Mouse (Mus musculus) liver, embryonic 15.5 days (tissue): Measurements from ENCODE around the gene Cdk19. TPM values are rescaled to one million over a fixed set of nuclear protein-coding genes. Genes with fewer than 3 reads are reported as not detected.
"Not testable (repeated sequence)": the region's sequence is repeated elsewhere in the genome, so short reads cannot be mapped to it uniquely, and the experiment has no call there.

Source experiments
- ATAC-seq: fragments of 200-750 bp; cut with Nextera tagmentation; 2 replicates; pipeline ENCODE4 v1.8.0; 2017; ENCODE audit warnings: moderate number of reproducible peaks, mild to moderate bottlenecking, moderate library complexity; ENCODE audit not compliant: insufficient read depth
- H3K27ac ChIP-seq: fragments of 300-500 bp; sonication (generic); replicated peaks from 2 replicates; pipeline ENCODE4 v1.5.1; 2015; ENCODE audit warnings: mild to moderate bottlenecking, inconsistent platforms
- H3K27me3 ChIP-seq: fragments of 300-500 bp; sonication (generic); 2 replicates; pipeline ENCODE4 v1.6.1; 2015; ENCODE audit warnings: mild to moderate bottlenecking, inconsistent platforms
- H3K36me3 ChIP-seq: fragments of 300-500 bp; sonication (generic); replicated peaks from 2 replicates; pipeline ENCODE4 v1.6.1; 2015; ENCODE audit warnings: moderate library complexity, mild to moderate bottlenecking, inconsistent platforms
- H3K4me1 ChIP-seq: fragments of 300-500 bp; sonication (generic); replicated peaks from 2 replicates; pipeline ENCODE4 v1.6.1; 2015; ENCODE audit warnings: inconsistent platforms
- H3K4me2 ChIP-seq: fragments of 300-500 bp; sonication (generic); 2 replicates; pipeline ENCODE4 v1.6.1; 2015; ENCODE audit warnings: moderate library complexity, mild to moderate bottlenecking, inconsistent platforms
- H3K4me3 ChIP-seq: fragments of 300-500 bp; sonication (generic); replicated peaks from 2 replicates; pipeline ENCODE4 v1.5.1; 2015; ENCODE audit warnings: mild to moderate bottlenecking, inconsistent platforms
- H3K9ac ChIP-seq: fragments of 300-500 bp; sonication (generic); 2 replicates; pipeline ENCODE4 v1.6.1; 2015; ENCODE audit warnings: moderate library complexity, mild to moderate bottlenecking, inconsistent platforms
- H3K9me3 ChIP-seq: fragments of 300-500 bp; sonication (generic); replicated peaks from 2 replicates; pipeline ENCODE4 v1.6.1; 2016; ENCODE audit warnings: inconsistent platforms
- WGBS: fragments of 180-500 bp; shearing (Covaris S2); methylation state at CpG from one replicate; pipeline ENCODE4 v1.1.7; 2015; ENCODE audit warnings: mixed read lengths; ENCODE audit not compliant: insufficient replicate concordance; 5-methylcytosine and 5-hydroxymethylcytosine counted together
- polyA plus RNA-seq: library from polyadenylated mRNA; unstranded; fragments of >200 nt; fragmentation: Nextera tagmentation; extraction: Ambion mirVana; gene quantifications from 2 replicates; pipeline ENCODE4 v1.2.1, GENCODE M21; 2015

The Cdk19 gene
- polyA plus RNA-seq = 2.9 and 3.5 TPM in 2 replicates

DNA sequence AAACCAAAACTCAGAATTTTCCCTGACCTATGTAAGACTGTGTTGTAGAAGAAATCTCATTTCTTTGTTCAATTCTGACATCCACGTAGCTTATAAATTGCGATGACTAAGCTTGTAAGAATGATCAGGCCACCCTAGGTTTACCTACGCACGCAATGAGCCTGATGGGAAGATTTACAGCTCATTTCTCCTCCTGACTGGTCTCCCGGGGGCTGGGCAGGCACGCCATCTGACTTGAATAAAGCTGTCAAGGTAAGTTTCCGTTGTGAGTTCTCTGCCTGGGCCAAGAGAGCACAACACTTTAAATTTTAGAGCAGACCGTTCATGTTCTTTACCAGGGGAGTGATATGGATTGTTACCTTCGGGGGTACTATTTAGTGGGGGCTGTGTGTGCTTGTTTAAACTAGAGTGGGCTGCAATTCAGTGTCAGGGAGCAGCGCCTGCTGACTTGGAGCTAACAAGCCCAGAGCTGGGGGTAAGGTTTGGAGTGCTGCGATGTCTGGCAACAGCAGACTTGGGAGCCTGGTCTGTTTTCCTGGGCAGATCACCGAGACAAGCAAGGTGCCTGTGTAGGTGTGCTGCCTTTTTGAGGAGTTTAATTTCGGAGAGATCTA, at the start of gene Cdk19:
Cdk19 (plus strand) TSS at position 214 of the 614 bp plus-strand sequence.
- Histone ChIP-seq H3K4me2 (no peak within 1 kb of the TSS), H3K9me3 (no peaks in the 10 kb centered on the region), H3K27me3 (no peaks in the 10 kb centered on the region), H3K36me3 (no peaks in the 10 kb centered on the region), H3K4me3 (no peak within 1 kb of the TSS), H3K4me1 (no peaks in the 10 kb centered on the region), H3K9ac (no peak within 1 kb of the TSS), H3K27ac (no peak within 1 kb of the TSS)
- ATAC-seq = no peak
- 52% methylated on average over 13 of the region's 13 CpGs for WGBS

DNA sequence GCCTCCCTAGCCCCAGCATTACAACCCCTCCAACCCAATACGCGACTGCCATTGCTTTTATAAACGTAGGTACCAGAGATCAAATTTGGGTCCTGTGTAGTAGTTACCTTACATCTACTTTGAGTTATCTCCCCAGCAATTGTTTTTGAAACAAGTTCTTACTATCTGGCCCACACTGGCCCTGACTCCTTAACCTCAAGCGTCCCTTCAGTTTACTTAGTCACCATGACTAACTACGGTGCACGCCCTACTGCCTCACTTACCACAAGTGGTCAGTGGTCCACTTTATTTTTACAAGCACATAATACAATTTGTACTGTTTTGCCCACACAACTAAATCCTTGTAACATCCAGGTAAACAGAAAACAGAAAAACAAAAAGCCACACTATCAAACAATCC, 46.7 kb upstream of the Cdk19 start:
- Histone ChIP-seq H3K4me1 (peaks cover 38% of the 10 kb centered on the region), H3K9ac (no peak overlapping the region), H3K4me2 (no peak overlapping the region), H3K36me3 (peaks cover 53% of the 10 kb centered on the region), H3K27me3 (no peaks in the 10 kb centered on the region), H3K27ac (no peak overlapping the region), H3K4me3 (no peak overlapping the region), H3K9me3 (no peaks in the 10 kb centered on the region)
- no peak for ATAC-seq
- WGBS = 83% methylated on average over 6 of the region's 6 CpGs

DNA sequence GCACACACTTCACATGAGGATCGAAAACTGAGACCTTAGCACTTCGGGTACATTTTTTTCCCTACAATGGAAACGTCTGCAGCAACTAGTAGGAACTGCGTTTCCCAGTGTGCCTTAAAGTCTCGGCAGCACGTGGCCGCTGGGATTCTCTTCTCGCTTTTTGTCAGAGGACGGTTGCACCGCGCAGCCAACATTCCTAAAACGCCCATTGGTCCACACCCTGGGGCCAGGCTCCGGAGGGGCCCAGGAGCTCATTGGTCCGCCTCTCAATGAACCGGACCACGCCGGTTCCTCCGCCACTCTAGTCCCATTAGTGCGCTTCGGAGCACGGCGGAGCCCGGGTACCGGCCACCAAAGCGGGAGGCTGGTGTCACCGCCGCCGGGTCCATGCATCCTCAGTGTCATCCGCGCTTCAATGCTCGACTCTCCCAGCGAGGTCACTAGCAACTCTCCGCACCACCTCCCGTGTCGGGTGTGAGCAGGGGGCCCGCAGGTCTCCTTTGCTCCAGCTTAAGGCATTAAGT, 38.7 kb upstream of the Cdk19 start:
- Histone ChIP-seq H3K9ac (peak overlapping the region; percentile 97), H3K9me3 (no peaks in the 10 kb centered on the region), H3K36me3 (peaks cover 6% of the 10 kb centered on the region), H3K27ac (peak overlapping the region; percentile 91), H3K27me3 (no peaks in the 10 kb centered on the region), H3K4me2 (peak overlapping the region; percentile 82), H3K4me1 (peaks cover 49% of the 10 kb centered on the region), H3K4me3 (peak overlapping the region; percentile 94)
- ATAC-seq = peak; percentile 77
- under 1% methylated on average over 36 of the region's 36 CpGs for WGBS

GRCm38 (mm10) chr10:40301181-40302075, 37.9 kb upstream of the Cdk19 start:
- Histone ChIP-seq H3K4me1 (peaks cover 42% of the 10 kb centered on the region), H3K4me2 (peak overlapping the region; percentile 91), H3K27ac (peak overlapping the region; percentile 91), H3K4me3 (peak overlapping the region; percentile 94), H3K9ac (peak overlapping the region; percentile 97)
- peak; percentile 45 for ATAC-seq
- WGBS = under 1% methylated on average over 82 of the region's 91 CpGs
- not testable (repeated sequence) for H3K36me3 ChIP-seq, H3K27me3 ChIP-seq, H3K9me3 ChIP-seq

DNA sequence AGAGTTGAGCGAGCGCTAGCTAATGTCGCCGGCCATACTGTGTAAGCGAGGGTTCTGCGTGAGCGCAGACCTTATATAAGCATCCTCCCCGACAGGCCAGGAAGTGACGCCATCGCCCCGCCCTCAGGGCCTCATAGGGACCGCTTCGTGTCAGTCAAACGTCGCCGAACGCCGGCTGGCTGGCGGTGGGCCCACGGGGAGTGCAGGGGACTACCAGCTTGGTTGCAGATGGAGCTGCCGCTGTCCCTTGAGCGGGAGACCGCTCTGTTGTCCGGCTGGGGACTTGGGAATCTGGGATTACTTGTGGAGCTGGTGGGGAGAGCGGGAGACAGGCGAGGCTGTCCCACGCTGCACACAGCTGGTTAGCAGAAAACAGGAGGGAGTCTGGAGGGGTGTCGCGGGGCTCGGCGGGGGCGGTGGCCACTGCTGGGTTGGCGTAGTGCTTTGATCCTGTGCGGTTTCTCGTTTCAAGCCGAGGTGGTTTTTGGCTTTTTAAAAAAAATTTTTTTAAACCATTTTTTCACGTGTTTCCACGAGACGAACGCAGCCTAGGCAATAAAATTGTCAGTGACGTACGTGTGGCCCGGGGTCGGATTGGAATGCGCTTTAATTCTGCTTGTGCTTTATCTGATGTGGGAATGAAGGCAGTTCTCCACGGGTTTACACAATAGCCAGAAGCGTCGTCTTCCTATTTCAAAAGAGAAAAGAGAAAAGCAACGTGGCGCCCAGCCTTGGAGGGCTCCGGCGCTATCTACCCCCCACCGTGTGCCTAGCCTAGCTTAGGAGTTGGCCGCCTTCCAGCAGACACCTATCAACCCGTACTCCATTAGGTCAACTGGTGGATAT, 37.0 kb upstream of the Cdk19 start, which contains the start of gene Amd1:
Amd1 (minus strand) TSS at position 47 of the 846 bp plus-strand sequence.
- H3K9ac ChIP-seq = peak within 1 kb of the TSS; percentile 97
- peak within 1 kb of the TSS; percentile 94 for H3K4me3 ChIP-seq
- peaks cover 33% of the 10 kb centered on the region for H3K4me1 ChIP-seq
- peak within 1 kb of the TSS; percentile 92 for H3K27ac ChIP-seq
- H3K9me3 ChIP-seq = peaks cover 4% of the 10 kb centered on the region; the same call in 1 of the 2 replicates
- peak within 1 kb of the TSS; percentile 91 for H3K4me2 ChIP-seq
- under 1% methylated on average over 55 of the region's 55 CpGs for WGBS
- no peaks in the 10 kb centered on the region for H3K27me3 ChIP-seq
- peak; percentile 87 for ATAC-seq
- H3K36me3 ChIP-seq = peaks cover 6% of the 10 kb centered on the region; the same call in 1 of the 2 replicates

DNA sequence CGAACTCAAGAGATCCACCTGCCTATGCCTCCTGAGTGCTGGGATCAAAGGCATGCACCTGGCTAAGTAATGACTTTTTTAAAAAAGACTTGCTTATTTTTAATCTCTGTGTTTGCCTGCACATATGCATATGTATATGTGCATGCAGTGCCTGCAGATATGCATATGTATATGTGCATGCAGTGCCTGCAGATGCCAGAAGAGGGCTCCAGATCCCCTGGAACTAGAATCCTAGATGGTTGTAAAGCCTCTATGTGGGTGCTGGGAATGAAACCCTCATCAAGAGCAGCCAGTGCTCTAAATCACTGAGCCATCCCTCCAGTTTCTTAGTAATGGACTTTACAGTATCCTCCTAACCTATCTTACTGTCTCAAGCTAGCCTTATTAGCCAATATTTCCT, 33.4 kb upstream of the Cdk19 start:
- H3K4me3 ChIP-seq = no peak overlapping the region
- H3K4me2 ChIP-seq = no peak overlapping the region
- H3K4me1 ChIP-seq = peaks cover 22% of the 10 kb centered on the region
- 79% methylated on average over 1 of the region's 1 CpGs for WGBS
- H3K27me3 ChIP-seq = no peaks in the 10 kb centered on the region
- no peaks in the 10 kb centered on the region for H3K36me3 ChIP-seq
- H3K9me3 ChIP-seq = peaks cover 4% of the 10 kb centered on the region; the same call in 1 of the 2 replicates
- no peak overlapping the region for H3K27ac ChIP-seq
- H3K9ac ChIP-seq = no peak overlapping the region
- ATAC-seq = no peak

DNA sequence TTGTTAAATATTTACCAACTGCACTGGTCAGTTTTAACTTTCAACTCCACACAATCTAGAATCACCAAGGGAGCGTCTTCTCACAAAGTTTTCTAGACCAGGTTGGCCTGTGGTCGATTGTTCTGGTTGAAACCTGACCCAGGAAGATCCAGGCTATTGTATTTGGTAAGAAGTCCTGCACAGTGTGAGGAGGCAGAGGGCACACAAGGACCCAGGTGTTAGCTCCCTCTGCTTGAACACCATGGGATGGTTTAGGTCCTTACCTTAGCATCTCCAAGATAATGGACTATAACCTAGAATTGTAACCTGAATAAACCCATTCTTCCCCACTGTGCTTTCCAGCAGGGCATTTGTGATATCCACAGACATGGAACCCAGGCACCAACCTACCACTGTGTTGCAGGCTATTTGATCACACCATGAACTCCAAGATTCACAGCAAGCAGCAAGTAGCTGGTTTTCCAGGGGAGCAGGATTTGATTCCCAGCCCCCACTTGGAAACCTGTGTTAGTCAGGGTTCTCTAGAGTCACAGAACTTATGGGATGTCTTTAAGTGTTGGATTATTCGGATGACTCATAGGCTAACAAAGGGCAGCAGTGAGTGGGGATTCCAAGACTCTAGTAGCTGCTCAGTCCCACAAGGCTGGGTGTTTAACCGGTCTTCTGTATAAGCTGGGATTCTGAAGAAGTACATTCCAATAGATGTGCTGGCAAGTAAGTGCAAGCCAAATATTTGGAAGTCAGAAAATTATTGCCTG, 31.4 kb upstream of the Cdk19 start:
- Histone ChIP-seq H3K36me3 (no peaks in the 10 kb centered on the region), H3K27ac (no peak overlapping the region), H3K9ac (no peak overlapping the region), H3K27me3 (no peaks in the 10 kb centered on the region), H3K4me1 (peaks cover 17% of the 10 kb centered on the region), H3K4me2 (no peak overlapping the region), H3K9me3 (peaks cover 4% of the 10 kb centered on the region; the same call in 1 of the 2 replicates), H3K4me3 (no peak overlapping the region)
- WGBS = 64% methylated on average over 4 of the region's 4 CpGs
- no peak for ATAC-seq

DNA sequence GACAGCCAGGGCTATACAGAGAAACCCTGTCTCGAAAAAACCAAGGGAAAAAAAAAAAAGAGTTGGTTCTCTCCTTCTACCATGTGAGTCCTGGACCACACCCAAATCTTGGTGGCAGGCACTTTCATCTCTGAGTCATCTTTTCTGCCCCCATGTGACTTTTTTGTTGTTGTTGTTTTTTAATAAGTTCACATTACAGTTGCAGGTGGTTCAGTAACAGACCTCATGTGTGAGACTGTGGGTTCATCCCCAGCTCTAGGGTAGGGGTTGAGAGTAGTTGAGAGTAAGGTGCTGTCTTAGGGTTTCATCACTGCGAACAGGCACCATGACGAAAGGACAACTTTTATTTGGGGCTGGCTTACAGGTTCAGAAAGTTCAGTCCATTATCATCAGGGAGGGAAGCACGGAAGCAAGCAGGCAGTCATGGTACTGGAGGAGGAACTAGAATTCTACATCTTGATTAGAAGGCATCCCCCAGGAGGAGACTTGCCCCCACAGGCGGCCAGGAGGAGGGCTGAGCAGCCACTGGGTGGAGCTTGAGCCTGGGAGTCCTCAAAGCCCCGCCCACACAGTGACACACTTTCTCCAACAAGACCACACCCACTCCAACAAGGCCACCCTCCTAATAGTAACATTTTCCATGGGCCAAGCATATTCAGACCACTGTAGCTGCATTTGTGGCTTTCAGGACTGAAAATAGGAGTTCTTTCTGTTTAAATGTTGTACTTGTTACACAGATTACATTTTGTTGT, 29.3 kb upstream of the Cdk19 start:
- H3K4me3 ChIP-seq = peak overlapping the region; percentile 36
- H3K4me2 ChIP-seq = peak overlapping the region; percentile 64
- H3K27me3 ChIP-seq = no peaks in the 10 kb centered on the region
- peak; percentile 84 for ATAC-seq
- peak overlapping the region; percentile 62 for H3K27ac ChIP-seq
- H3K9me3 ChIP-seq = peaks cover 4% of the 10 kb centered on the region; the same call in 1 of the 2 replicates
- H3K36me3 ChIP-seq = no peaks in the 10 kb centered on the region
- WGBS = 28% methylated on average over 6 of the region's 6 CpGs
- H3K4me1 ChIP-seq = peaks cover 17% of the 10 kb centered on the region
- no peak overlapping the region; the same call in 1 of the 2 replicates for H3K9ac ChIP-seq

GRCm38 (mm10) chr10:40312781-40313180, 26.6 kb upstream of the Cdk19 start:
- H3K27ac ChIP-seq = no peak overlapping the region
- WGBS = 73% methylated on average over 4 of the region's 4 CpGs
- no peak overlapping the region for H3K4me2 ChIP-seq
- H3K27me3 ChIP-seq = no peaks in the 10 kb centered on the region
- H3K9me3 ChIP-seq = no peaks in the 10 kb centered on the region
- no peaks in the 10 kb centered on the region for H3K36me3 ChIP-seq
- H3K4me3 ChIP-seq = no peak overlapping the region
- H3K4me1 ChIP-seq = peaks cover 22% of the 10 kb centered on the region
- ATAC-seq = no peak
- no peak overlapping the region for H3K9ac ChIP-seq
